Mouse (Mus musculus) 3T3-L1 (cell line): ENCODE measurements at regions not wholly inside any gene's neighbourhood (a gene's known extent, or its start where the extent isn't known, plus 50 kb on each side); places are given as distances from the start of the nearest gene placed in this dataset.
A peak's percentile ranks its signal among the peaks of the same experiment; 100 is the strongest.

Experiments used
- DNase-seq: peaks from one replicate; pipeline ENCODE4 v3.0.0-alpha.2; 2015; ENCODE audit warnings: low read depth, low spot score

GRCm38 (mm10) chr2:74354591-74354990 is 224.6 kb downstream of the Lnpk start:
- DNase-seq = no peak

DNA sequence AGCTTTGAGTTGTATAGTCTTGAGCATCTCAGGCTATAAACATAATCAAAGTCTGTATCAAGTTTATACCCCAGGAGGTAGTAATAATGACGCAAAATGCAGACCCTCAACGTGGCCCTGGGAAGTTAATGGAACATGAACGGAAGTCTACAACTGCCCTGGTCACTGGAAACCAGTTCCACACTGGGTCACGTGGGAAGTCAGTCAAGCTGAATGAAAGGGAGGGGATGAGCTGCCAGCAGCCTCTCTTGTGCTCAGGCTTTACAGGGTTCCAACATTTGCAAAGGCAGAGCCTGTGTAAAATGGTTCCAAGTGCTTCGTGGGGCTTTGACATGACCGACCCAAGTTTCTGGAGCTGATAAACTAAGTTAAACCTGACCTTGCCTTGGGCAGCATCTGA is 229.4 kb downstream of the Lnpk start:
- no peak for DNase-seq

GRCm38 (mm10) chr2:74306301-74306700 is 272.9 kb downstream of the Lnpk start:
- no peak for DNase-seq

- no peak for DNase-seq
Observed at GRCm38 (mm10) chr2:74300885-74301451, 278.3 kb downstream of the Lnpk start.

DNA sequence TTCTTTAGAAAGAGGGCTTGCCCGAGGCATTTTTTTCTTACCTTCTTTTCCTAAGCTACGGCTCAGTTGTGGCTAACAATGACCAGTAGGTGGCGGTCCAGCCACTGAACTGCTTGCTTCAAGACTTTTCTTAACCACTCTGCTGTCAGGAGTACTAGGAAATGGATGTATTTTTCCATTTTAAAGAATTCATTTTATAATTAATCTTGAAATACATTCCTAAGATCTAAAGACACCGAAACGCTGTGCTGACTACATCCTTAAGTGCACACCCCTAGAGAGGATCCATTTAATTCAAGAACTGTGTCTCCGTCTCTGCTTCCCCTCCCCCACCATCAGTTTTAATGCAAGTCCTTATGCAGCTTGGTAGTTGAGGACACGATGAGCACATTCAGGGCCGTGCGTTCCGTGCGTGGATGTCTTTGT is 278.9 kb downstream of the Lnpk start:
- peak; percentile 85 for DNase-seq

- DNase-seq = no peak
Observed at GRCm38 (mm10) chr2:74292641-74293040, 286.6 kb downstream of the Lnpk start.

DNA sequence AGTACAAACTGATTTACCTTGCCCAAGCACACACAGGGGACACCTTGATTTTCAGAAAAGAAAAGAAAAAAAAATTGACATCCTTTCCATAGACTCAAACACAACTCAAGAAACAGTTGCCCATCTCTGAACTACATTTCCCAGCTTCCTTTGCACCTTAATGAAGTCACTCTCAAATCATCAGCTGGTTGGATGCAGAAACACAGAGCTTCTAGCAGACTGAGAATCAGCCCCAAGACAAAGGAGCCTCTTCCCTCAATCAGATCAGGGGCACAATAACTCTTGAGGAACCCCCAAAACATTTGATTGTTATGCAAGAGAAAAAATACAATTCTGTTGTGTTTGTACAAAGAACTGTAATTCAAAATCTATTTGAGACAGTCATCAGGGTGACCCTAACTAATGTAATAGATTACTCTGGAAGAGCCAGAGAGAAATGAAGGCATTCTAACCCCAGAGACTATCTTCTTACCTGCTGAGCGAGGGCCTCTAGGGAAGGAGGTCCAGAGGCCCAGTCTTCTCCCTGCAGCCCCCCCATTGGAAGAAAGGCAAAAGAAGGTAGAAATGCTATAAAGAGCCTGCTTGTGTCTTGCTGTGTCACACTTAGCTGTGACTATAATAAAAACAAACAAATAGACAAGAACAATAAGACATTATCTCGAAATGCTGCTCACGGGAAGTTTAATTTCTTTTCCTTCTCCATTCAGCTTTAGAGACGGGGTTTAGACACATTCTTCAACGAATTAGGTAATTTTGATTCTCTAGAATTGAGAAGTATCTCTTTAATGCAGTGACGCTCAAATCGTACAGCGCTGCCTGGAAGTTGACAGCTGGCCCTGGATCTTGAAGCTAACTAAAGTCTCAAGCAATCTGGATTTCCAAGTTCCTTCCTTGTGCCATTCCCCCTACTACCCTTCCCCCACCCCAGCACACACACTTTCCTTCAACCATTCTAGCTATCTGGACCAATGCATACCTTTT is 287.5 kb downstream of the Lnpk start:
- DNase-seq = no peak

GRCm38 (mm10) chr2:74285624-74286023 is 293.6 kb downstream of the Lnpk start:
- DNase-seq = no peak

DNA sequence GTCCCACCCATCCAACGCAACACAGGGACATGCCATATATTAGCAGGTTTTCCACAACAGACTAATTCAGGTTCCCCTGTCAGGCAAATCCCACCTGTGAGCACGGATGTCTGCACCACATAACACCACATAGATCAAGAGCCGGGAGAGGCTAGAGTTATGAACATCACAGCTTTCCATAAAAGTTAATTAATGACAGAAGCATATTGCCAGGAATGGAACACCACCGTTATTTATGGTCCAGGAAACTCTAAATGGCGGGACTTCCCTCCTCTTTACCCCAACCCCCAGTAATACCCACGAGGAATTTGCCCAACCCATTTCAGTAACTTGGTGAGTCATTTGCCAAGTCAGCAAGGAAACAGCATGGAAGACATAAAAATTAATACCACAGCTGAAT is 314.3 kb downstream of the Lnpk start:
- no peak for DNase-seq

GRCm38 (mm10) chr2:74257034-74257781 is 322.0 kb downstream of the Lnpk start:
- DNase-seq = no peak

DNA sequence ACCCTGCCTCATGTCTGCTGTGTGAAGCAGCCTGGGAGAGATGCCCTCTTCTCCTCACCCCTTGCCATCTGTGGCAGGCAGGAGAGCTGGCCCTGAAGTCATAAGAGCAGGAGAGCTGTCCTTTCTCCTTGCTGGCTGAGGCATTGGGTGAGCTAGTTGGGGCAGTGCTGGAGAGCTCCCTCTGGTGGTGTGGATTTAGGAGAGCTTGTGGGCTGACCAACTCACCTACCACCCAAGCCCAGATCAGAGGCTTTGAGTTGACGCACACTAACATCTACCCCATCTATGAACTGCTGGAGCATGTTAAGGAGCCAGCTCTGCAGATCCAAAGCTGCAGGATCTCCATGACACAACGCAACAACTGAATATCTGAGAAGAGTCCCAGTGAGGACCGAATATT is 331.7 kb downstream of the Lnpk start:
- DNase-seq = no peak

DNA sequence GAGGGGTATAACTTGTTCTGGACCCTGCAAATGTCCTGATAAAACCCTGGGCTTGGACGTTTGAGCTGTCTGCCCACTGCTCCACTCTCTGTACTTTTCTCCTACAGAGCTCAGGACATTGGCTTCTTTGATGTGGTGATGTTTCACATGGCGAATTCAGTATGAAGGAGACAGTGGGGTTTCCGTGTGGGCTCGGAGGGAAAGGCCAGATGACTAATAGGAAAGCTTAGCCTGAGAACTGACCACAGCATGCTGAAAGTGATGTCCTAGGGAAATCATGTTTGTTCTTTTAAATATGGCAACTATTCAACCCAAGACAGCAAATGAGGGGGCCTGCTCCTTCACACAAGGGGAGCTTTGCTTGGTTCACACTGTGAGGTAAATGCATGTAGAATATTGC is 332.6 kb downstream of the Lnpk start:
- DNase-seq = peak; percentile 6

DNA sequence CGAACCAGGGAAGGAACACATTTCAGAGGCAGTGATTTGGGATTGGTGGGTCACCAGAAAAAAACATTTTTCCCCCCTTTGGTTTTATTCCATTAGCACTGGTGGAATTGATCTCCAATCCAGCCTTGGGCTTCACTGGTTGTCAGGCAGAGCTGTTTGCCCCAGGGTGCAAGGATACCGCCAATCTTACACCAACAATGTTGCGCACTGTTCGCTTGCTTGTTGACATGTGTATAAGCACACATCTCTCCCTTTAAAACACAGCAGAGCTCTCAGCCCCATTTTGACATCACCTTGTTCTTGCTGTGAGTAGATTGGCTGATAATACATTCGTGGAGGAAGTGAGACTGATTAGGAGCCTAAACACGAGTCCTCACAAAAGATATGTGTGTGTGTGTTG is 333.1 kb upstream of the Atp5g3 start:
- no peak for DNase-seq

DNA sequence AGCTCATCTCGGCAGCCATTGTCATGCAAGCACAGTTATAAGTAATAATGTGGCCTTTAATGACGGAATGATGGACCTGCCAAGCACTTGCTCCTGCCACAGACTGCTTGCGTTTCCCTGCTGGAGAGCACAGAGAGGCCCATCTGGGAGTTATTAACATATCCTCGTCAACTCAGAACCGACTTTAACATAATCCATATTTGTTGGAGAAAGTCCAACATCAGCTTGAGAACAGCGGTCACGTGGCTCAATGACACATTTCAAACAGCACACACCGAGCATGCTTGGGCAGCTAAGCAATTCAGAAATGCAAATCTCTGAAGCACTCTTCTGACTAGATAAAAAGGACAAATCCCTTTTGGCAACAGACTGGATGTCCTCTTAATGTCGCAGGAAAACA is 332.7 kb upstream of the Atp5g3 start:
- DNase-seq = peak; percentile 24

DNA sequence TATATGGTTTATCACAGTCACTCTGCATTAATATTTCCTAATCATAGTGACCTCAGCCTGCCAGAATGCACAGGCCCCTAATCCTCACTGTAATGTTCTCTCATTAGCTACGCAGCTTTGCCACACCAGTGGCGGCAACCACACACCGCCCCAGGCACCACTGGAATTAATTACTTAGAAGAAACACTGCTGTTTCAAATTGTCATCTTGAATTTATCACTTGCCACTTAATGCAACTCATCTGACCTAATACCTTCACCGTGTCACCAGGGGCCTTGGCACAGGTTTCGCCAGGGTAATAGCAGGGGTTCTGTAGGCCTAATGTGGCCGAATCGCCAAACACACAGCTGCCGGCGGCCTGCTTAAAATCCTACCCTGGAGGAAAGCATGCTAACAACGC is 328.5 kb upstream of the Atp5g3 start:
- DNase-seq = no peak

DNA sequence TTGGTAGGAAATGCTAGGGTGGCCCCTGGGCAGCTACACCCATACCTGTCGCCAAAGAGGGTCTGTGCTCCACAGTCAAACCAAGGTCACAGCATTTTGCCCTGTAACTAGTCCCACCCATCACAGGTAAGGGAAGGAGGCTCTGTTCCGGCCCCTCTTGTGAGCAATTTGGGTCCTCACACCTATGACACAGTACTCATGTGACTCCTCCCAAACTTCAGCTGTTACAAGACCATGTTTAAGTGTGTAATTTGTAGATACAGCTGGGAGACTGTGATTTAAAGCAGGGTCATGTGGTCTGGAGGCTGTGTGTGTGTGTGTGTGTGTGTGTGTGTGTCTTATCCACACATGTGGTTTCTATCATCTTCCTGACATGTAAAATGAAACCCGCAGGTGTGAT is 306.3 kb upstream of the Atp5g3 start:
- DNase-seq = no peak

DNA sequence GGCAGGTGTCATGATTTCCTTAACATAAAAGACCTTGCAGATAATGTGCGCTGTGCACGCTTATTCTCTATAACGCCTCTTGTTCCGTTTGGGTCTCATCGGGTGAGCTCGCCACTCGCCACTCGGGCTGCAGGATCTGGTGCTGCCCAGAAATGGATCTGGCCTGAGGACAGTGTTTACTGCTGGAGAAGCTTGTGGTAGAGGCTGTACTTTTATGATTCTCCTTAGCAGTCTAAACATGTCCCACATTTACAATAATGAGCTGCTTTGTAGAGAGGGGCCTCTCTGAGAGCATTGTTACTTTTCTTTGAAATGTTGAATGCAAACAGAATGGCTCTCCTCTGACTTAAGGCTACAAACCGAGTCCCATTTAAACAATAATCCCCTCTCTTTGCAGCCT is 299.1 kb upstream of the Atp5g3 start:
- DNase-seq = no peak

DNA sequence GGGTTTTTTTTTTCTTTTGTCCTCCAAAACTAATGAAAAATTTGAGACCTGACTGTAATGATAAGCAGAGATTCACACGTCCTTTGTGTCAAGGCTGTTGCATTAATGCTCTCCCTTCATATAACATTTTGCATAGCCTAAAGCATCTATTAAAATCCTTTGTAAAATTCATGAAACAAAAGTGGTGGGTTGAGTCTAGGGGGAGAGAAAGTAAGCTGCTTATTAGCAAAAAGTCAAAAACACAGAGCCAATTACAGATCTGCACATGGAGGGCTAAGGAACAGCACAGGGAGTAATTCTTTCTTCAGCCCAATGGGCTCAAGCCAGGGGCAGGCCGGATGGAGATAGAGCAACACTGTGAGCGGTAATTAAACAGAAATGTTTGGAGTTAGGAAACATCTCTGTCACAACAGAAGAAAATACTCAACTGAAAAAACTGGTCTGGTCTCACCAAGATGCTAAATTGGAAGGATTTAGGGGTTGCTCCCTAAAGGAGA is 298.3 kb upstream of the Atp5g3 start:
- DNase-seq = no peak

DNA sequence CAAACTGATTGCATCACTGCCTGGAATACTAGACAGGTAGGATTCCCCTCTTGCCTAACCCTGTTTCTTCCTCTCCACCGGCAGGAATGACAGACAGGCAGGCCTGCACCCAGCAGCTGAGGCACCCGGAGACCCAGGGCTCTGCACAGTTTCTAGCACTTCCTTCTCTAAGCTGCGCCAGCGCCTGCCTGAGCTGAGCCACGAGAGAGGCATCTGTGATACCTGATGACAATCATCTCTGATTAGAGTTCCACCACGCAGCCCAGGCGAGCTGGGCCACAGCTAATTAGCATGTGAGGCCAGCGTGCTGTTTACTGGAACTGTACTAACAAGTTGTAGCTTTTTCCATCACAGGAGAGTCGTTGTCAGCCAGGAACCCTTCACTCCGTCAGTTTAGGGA is 296.3 kb upstream of the Atp5g3 start:
- no peak for DNase-seq

DNA sequence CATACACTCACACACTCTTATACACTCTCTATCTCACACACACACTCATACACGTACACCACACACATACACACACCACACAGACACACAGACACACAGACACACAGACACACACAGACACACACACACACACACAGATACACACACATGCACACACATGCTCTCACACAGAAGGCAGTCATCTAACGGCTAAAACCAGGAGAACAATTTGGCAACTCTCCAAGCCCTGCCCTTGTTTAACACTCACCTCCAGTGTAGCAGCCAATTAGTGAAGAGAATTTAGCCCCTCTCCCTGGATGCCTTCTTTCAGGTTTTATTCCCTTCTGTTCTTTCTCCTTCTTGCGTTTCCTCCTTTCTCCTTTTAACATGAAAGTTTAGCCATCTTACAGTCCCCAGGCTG is 291.6 kb upstream of the Atp5g3 start:
- DNase-seq = no peak

DNA sequence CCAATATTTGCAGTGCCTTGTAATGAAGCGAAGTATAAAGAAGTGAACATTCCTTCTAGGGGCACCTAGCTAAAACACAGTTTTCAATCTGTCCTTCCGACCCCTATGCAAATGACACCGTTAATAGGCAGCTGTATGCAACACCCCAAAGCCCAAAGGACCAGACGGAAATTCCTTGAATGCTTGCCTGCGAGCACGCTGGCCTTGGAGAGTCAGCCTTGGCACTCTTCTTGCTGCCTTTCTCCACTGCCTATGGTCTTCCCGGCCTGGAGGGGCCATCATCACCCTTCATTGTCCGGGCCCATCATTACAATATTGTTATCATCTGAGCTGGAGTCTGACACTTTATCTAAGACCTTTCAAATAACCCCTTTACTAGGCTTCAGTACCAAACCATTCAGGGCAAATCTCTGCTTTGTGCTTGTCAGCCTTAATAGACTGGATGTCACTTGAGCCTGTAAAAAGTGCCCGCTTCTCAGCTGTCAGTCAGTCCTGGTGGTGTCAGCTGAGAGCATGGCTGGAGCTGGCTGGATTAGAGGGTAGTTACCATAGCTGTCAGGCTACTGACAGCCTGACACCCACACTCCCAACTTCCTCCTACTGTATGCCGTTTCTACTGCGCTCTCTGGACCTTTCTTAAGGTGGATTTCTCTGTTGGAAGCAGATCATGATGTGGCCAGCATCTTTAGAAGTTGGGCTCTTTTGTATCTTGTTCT is 290.6 kb upstream of the Atp5g3 start:
- DNase-seq = no peak

- no peak for DNase-seq
Observed at GRCm38 (mm10) chr2:74199550-74199949, 288.4 kb upstream of the Atp5g3 start.
